In the genomic region with DNA sequence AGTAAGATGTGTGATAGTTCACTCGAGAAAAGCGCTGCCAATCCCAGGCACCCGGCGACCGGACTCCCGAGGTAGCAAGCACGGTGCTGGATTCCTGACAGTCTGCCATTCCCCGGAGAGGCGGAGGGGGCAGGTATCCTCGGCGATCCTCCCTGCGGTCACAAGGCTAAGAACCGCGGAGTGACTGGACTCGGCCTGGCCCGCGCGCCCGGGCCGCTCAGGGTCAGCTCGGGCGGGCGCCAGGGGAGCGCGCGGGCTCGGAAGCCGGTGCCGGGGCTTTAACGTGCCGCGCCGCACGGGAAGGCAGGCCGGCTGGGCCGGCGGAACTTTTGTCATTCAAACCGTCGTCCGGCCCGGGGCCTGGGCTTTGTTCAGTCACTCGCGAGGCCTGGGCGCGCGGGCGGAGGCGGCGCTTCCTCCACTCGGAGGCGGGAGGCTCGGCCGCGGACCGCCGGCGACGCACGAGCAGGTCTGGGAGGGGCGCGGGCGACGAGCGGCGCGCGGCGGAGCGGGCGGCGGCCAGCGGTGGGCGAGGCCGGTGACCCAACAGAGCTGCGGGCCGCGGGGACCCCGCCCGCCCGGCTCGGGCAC, we compare ENCODE assay signal across 8 mouse cellular contexts. TPM values are rescaled to one million over a fixed set of nuclear protein-coding genes. Genes with fewer than 3 reads are reported as not detected.
A peak's percentile ranks its signal among the peaks of the same experiment; 100 is the strongest.
DNase-seq lines count a peak whose midpoint lies in the region; ATAC-seq and TF ChIP-seq lines count a peak whose summit lies in the region.

Gene Ppp4r1, plus strand, starts transcription at position 23 of the 591 bp plus-strand sequence.

- no peaks in the 10 kb centered on the region for H3K36me3 ChIP-seq in hindbrain, postnatal 0 days (ENCODE audit: insufficient read depth, low read length)

- intact Hi-C loops in left cerebral cortex, postnatal 10 days (cut with DNase I), result loop anchor here (5.0 kb wide), 1 partner anchor 170 kb away; the partner anchor contains the start of gene Vapa

- peak within 1 kb of the TSS; percentile 77 for H3K4me3 ChIP-seq in hindbrain, postnatal 0 days (ENCODE audit: low read length)

- H3K4me2 ChIP-seq in hindbrain, postnatal 0 days (ENCODE audit: low read depth, low read length), result peak within 1 kb of the TSS; percentile 73

- H3K9me3 ChIP-seq in hindbrain, postnatal 0 days (ENCODE audit: low read length), result no peaks in the 10 kb centered on the region

- H3K27ac ChIP-seq in hindbrain, postnatal 0 days, result peak within 1 kb of the TSS; percentile 99

- peak within 1 kb of the TSS; percentile 97 for H3K9ac ChIP-seq in hindbrain, postnatal 0 days (replicated peaks; ENCODE audit: low read length)

- peak; percentile 85 for DNase-seq in ZHBTc4 (ENCODE audit: low read depth, low spot score)
- peak; percentile 78 to 81 for DNase-seq in gastrocnemius, adult 8-10 months (ENCODE audit: low spot score in 2 of 2)
- peak; percentile 90 for DNase-seq in hindbrain, postnatal 0 days (ENCODE audit: low spot score)
- DNase-seq in left cerebral cortex, postnatal 10 days (ENCODE audit: extremely low spot score in 1 of 2, low spot score in 2 of 2), result peak; percentile 66 to 92
- DNase-seq in right cerebral cortex, postnatal 14 days, result peak; percentile 78
- DNase-seq in urinary bladder, postnatal 36 days (ENCODE audit: low spot score in 2 of 2), result peak; percentile 74 to 83

- TF ChIP-seq CTCF in hindbrain, postnatal 0 days (IDR thresholded peaks at IDR 0.05; ENCODE audit: low read depth), result peak; percentile 45

- WGBS in hindbrain, postnatal 0 days, result under 1% methylated on average over 53 of the region's 81 CpGs

- ATAC-seq in common myeloid progenitor, adult 5-6 weeks (replicated peaks; ENCODE audit: low read depth, poor library complexity, severe bottlenecking), result peak; percentile 61
- ATAC-seq in hindbrain, postnatal 0 days, result peak; percentile 91
- peak; percentile 45 for ATAC-seq in megakaryocyte progenitor cell, adult 5-6 weeks (replicated peaks; ENCODE audit: poor library complexity)

- H3K27me3 ChIP-seq in hindbrain, postnatal 0 days (ENCODE audit: insufficient read depth, low read length), result no peaks in the 10 kb centered on the region

- peaks cover 9% of the 10 kb centered on the region; the same call in 1 of the 2 replicates for H3K4me1 ChIP-seq in hindbrain, postnatal 0 days (ENCODE audit: insufficient read depth, low read length)

RNA-seq across cellular contexts. Expression of gene Ppp4r1, which starts in this region (rescaled TPM):
- total RNA-seq in common myeloid progenitor, adult 5-6 weeks (2017), result 53.1 and 60.4 TPM in 2 replicates
- total RNA-seq in gastrocnemius, adult 8-10 months (2022), result 10 to 100 TPM; 19.7 to 25.4 (median 22.0) TPM
- 39.4 and 48.6 TPM in 2 replicates for total RNA-seq in hindbrain, postnatal 0 days (2014; rRNA removed)
- 24.9 and 26.2 TPM in 2 replicates for polyA plus RNA-seq in hindbrain, postnatal 0 days (2015; fragmentation: Nextera tagmentation; extraction: Ambion mirVana)
- total RNA-seq in left cerebral cortex, postnatal 10 days (2021), result 10 to 100 TPM; 65.3 to 66.5 TPM
- 39.9 and 44.5 TPM in 2 replicates for total RNA-seq in megakaryocyte progenitor cell, adult 5-6 weeks (2015)
- 48.1 and 65.4 TPM in 2 replicates for total RNA-seq in megakaryocyte progenitor cell, adult 5-6 weeks (2017)

Comparison
In these comparisons a context has a peak if more than half of its experiments do, and no peak if none do; other contexts are left out.
1. Peak in every context shown above with its lines: DNase-seq, ATAC-seq, H3K4me3 ChIP-seq and H3K27ac ChIP-seq.